Mouse (Mus musculus) urinary bladder, postnatal 36 days (tissue): ENCODE measurements around the gene Eif4enif1.
"Not testable (repeated sequence)": the region's sequence is repeated elsewhere in the genome, so short reads cannot be mapped to it uniquely, and the experiment has no call there.

ENCODE experiments used
- DNase-seq, 2 experiments: peaks; one replicate each; pipeline ENCODE4 v3.0.0; 2022; ENCODE audit warnings: low spot score in 2 of 2, mixed read lengths in 1 of 2

Gene Eif4enif1

DNA sequence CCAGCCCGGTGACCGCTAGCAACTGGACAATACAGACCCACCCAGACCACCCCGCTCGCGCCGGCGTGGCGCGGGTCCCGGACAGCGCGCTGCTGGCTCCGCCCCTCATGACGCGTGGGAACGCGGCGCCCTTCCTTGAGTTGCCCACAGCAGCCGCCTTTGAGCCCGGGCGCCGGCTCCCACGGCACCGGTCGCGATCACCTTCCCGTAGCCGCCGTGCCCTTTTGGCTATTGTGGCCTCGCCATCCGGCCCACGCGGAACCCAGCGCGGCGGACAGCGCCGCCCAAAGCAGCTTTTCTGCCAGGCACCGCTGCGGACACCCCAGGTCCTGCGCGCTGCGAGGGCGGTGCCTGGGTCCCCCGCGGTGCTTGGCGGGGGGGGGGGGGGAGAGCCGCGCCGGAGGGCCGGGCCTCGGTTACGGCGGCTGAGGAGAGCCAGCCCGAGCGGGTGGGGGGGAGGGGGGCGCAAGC lies at the start of gene Eif4enif1:
Eif4enif1 (plus strand) TSS at position 162 of the 471 bp plus-strand sequence.
- peak; percentile 88 to 92 for DNase-seq

DNA sequence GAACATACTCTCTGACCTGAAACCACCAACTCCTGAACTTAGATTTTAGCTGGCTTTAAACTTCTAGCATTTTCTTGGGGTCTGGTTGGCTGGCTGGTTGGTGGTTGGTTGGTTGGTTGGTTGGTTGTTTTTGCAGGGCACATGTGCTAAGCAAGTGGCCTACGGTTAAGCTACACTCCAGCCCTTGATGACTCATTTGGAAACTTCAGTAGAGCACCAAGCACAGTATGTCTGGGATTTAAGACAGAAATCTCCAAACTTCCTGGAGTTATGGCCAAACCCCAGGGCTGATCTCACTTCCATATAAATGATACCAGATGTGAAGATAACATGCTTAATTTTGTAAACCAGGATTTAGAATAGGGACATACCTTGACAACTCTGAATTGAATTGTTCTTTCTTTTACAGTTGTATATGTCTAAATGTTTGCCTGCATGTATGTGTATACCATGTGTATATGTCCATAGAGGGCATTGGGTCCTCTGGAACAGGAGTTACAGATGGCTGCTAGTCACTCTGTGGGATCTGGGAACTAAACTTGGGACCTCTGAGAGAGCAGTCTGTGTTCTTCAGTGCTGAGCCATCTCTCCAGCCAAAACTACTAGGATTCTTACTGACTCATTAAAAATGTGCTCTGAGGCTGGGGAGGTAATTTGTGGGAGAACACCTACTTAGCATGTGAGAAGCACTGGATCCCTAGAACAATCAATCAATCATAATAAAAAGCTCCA lies 48.4 kb upstream of the Eif4enif1 start:
- DNase-seq = peak; percentile 74 to 84

DNA sequence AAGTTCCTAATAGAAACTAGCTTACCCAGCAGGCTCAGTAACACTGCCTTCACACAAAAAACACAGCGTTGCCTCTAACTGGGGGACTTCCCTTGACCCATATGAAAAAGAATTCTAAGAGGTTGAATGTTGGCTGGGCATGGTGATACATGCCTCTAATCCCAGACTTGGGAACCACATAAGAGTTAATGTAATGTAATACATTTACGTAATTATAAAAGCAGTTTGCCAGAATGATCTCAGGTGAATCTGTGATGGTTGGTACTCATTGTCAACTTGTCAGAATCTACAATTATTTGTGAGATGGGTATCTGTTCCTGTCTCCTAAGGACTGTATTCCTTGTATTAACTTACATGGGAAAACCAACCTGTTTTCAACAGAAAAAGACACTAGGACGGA lies 45.2 kb upstream of the Eif4enif1 start:
- DNase-seq = not testable (repeated sequence)

DNA sequence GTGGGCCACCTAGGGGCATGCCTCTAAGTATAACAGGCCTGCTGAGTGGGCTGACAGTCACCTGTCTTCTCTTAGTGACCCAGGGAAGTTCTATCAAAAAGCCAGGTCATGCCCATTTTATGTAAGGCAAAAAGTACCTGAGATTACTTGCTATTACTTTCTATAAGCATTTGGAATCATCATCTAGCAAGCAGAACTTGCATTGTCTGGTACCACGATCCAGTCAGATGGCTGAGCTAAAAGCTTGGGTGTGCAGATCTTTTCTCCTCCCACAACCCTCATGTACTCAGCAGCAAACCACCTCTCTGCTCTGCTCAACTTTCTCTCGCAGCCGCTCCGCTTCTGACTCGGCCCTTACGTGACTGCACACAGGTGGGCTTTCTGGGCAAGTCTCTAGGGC lies 44.2 kb upstream of the Eif4enif1 start:
- not testable (repeated sequence) for DNase-seq

DNA sequence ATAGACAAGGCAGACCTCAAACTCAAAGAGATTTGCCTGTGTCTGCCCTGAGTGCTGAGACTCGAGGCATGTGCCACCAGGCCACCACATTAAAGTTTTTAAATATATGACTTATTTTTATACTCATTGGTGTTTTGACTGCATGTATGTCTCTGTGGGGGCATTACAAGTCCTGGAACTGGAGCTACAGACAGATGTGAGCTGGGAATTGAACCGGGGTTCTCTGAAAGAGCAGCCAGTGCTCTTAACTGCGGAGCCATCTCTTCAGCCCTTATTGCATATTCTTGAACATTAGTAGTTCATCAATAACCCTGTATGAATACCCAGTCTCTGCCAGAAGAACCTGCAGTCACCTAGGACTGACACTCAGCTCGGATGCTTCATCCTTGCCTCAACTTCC lies 43.4 kb upstream of the Eif4enif1 start:
- DNase-seq = not testable (repeated sequence)

DNA sequence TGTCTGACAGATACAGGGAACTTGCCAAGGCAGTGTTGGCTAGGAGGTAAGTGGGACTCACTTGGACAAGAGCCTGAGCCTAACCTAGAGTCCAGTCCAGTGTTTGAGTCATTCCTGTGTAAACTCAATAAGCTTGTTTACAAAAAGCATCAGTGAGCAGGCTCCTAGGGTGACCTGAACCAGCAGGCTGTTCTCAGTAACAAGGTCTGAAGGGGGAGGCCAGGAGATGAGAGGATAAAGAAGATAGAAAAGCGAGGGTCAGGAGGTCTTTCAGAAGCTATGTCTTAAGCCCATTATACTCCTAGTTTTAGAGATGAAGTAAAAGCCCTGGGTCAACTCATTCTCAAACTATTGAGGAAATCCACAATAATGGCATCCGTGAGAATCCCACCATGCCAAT lies 40.8 kb upstream of the Eif4enif1 start:
- peak; percentile 70 to 78 for DNase-seq

DNA sequence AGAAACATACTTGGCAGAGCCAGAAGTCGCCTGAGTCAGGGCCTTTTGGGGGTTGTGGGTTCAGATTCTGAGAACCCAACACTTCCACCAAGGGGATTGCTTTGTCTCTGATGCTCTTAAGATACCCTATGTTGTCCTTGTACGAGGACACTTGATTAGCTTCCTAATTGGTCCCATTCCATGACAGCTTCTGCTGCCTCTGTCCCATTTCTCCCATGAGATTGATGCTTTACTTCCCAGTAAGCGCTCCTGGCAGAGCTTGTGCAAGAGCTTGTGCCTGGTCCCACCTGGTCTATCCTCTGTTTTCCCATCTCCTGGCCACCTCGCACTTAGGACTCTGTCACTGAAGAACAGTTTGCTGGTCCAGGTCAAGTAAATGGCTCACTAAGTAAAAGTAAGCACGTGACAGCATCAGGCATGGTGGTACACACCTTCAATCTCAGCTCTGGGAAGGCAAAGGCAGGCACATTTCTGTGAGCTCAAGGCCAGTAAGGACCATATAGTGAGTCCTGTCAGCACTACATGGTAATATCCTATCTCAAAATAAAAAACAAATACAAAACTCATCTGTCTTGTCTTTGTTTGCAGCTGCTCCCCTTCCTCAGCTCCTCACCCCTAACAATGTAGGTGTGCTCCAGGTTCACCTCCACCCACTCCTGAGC lies 39.8 kb upstream of the Eif4enif1 start:
- peak; percentile 72 to 87 for DNase-seq

DNA sequence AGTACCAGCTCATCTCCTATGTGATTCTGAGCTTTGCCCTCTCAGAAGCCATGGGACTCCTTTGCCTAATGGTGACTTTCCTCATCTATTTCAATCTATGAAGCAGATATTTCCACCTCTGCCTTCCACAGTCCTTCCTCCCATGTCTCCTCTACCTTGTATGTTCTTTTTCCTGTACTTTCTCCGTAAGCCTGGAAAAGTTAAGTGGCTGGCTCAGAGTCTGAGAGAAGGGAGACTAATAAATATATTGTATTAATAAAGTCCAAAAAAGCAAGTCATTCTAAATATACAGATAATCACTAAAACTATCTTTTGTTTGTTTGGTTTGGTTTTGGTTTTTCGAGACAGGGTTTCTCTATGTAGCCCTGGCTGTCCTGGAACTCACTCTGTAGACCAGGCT lies 39.1 kb upstream of the Eif4enif1 start:
- not testable (repeated sequence) for DNase-seq

DNA sequence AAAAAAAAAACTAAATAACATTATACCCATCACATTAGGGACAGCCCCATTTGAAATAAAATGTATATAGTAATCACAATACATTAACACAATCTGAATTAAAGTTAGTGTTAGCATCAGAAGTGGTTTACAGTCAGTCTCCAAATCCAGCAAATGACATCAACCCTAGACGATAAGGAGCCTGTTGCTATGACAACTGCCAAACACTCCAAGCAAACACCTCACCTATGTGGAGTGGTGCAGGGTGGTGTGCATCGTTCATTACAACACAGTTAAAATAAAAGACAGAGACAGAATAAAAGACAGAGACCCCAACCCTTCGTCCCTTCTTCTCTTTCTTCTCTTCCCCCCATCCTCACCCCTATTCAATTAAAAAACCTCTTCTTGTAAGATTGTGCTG lies 38.5 kb upstream of the Eif4enif1 start:
- not testable (repeated sequence) for DNase-seq

DNA sequence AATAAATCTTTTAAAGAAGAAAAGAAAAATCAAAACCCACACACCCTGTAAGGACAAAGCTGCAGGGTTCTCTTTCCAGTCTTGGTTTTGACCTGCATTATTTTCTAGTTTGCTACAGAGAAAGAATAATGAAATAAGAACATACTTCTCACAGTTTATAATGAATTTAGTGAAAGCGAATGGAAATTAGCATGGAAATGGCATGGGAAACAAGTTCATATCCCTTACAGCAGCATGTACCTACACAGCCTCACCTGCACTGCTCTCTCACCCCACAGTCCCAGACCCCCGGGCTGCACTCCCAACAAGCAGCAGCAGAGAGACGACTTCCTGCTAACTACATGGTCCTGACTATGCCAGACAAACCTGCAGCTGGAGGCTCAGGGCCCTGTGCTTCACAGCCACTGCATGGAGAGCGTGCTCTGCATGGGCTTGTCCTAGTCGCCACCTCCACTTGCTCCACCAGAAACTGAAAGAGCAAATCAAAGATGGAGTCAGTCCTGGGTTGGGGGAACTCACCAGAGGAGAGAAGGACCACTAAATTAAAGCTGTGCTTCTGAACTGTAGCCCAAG lies 36.9 kb upstream of the Eif4enif1 start:
- DNase-seq = not testable (repeated sequence)

DNA sequence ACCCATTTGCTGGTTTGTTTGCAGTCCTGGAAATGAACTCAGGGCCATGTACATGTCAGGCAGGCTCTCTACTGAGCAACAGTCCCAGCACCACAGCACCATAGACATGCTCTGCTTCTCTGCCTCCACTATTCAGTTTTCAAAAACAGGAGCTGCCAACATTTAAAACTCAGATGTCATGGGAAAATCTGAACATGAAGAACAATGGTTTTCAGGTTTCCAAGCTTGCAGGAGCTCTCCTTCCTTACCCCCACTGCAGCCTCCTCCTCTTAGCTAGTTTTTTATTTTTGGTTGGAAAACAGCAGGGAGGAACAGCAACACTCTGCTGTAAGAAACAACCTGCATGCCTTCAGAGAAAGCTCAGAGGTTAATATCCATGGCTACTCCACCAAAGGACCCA lies 35.9 kb upstream of the Eif4enif1 start:
- DNase-seq = not testable (repeated sequence)

DNA sequence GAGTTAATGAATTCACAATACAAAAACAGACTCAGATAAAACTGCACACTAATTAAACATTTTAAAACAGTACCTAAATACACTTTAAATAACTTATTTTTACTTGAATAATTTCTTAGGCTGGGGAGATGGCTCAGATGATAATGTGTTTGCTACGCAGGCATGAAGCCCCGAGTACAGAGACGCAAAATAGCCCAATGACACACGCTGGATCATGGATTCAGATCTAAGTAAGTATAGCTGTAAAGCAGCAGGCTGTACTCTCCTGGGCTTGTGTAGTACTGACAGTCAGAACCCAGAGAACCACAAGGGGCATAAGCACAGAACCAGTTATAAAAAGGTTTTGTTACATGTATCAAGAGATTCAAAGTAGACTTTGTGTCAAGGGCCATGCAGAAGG lies 35.1 kb upstream of the Eif4enif1 start:
- DNase-seq = not testable (repeated sequence)

DNA sequence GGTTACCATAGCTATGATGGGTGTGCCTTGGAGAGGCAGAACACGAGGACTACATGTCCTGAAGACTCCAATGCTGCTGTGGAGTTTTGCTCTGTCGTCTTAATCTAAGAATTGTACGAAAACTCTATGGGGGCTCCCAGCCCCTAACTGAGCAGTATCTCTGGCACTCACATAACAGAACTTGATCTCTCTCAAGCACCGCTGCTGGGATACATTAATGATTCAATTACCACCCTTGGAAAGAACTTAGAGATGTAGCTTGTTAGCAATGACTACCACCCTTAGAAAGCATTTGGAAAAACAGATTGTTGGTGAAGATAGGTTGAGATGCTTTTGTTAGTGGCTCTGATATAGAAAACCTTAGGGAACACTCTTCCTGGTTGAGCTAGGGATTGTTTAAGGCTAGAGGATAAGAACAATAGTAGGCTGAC lies 34.6 kb upstream of the Eif4enif1 start:
- DNase-seq = peak; percentile 54 to 68

DNA sequence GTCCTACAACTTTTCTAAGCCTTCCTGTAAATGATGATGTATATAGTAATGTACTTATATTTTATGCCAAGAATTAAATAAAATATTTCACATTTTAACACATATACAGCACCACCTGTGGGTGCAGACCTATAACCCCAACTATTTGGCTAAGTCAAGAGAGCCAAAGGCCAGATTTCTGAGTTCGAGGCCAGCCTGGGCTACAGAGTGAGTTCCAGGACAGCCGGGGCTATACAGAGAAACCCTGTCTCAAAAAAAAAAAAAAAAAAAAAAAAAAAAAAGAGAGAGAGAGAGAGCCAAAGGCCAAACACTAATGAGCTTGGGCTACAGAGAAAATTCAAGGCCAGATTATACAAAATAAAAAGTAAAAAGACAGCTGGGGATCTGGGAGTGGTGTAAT lies 33.1 kb upstream of the Eif4enif1 start:
- DNase-seq = peak in 1 of 2 experiments; percentile 42

DNA sequence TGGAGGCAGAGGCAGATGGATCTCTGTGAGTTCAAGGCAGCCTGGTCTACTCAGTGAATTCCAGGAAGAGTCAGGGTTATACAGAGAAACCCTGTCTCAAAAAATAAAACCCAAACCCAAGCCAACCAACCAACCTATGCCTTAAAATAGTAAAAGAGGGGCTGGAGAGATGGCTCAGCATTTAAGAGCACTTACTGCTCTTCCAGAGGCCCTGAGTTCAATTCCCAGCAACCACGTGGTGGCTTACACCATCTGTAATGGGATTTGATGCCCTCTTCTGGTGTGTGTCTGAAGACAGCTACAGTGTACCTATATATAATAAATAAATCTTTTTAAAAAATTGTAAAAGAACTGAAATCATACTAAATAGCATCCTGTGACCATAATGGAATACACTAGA lies 30.3 kb upstream of the Eif4enif1 start:
- peak; percentile 59 to 76 for DNase-seq

DNA sequence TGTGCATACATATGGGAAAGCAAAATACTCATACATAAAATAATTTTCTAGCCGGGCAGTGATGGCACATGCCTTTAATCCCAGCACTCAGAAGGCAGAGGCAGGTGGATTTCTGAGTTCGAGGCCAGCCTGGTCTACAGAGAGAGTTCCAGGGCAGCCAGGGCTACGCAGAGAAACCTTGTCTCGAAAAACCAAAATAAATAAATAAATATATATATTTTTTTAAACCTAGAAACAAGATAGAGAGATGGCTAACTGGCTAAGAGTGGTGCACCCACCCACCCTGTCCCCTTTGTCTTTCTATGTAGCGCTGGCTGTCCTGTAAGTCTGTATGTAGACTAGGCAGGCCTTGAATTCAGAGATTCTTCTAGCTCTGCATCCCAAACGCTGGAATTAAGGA lies 29.7 kb upstream of the Eif4enif1 start:
- DNase-seq = not testable (repeated sequence)

DNA sequence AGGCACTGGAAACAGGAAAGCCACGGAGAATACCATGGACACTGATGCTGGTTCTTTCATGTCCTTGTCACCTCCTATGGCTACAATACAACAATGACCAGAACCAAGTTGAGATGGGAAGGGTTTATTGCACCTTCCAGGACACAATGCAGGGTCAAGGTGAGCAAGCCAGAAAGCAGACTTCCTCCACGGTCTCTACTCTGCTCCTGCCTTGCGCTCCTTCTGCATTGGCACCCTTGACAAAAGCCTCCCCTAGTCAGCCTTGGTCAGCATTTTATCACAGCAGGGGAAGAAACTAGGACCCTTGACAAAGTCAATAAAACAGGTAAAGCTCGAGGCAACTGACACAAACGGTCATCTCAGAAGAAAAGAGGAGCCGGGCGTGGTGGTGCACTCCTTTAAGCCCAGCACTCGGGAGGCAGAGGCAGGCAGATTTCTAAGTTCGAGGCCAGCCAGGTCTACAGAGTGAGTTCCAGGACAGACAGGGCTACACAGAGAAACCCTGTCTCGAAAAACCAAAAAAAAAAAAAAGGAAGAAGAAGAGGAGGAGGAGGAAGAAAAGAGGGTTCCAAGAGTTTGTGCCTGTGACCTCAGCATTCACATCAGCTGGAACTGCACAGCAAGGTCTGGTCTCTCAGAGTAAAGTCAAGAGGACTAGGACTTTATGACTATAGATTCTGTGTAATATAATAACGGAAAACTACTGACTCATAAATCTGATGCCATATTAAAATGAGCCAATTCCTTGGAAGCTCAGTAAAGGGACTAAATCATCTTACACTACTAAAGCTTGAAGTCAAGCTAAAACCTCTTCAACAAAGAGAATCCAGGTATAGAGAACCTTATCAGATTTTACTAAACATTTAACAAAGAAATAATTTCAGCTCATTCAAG lies 28.5 kb upstream of the Eif4enif1 start:
- DNase-seq = peak; percentile 79

DNA sequence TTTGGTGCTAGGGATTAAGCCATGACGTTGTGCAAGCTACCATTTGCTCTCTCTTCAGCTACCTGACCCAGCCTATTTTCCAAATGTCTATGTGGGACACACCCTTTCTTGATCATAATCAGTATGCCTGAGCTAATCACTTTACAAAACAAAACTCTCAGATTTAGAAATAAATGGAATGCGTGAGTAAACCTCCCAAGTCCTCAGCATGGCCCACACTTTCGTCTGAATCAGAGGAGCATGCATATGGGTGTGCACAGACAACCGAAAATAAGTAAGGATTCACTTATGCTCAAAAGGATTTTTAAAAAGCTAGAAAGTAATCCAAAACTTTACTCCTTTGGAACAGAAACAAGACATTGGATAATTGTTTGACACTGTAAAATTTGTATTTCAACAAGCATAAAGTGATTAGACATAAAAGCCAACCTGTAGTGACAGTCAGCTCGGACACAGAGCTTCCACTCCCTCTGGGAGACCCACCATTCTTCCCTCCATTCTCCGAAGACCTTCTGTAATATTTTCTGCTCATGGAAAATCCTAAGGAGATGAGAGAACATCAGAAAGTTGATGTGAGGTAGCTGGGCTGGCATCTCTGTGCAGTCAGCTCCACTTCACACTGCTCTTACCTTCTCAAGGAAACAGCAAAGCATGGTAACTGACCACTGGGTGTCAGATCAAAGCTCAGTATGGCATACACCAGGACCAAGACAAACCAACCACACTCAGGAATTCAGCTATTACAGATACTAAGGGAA lies 23.0 kb upstream of the Eif4enif1 start:
- peak; percentile 56 to 65 for DNase-seq

DNA sequence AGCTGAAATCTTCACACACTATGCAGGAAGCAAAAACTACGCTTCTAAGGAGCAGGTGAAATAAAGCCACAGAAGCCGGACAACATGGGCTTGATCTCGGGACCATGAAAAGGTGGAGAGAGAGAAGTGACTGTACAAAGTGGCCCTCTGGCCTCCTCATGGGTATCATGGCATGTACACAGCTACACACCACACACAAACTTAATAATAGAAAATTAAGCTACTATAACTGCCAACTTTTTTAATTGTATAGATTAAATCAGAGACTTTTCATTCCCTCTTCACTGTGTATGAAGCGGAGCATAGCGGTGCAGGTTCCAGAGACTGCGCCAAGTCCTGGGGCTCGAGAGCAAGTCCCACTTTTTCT lies 22.5 kb upstream of the Eif4enif1 start:
- DNase-seq = peak; percentile 50 to 68

DNA sequence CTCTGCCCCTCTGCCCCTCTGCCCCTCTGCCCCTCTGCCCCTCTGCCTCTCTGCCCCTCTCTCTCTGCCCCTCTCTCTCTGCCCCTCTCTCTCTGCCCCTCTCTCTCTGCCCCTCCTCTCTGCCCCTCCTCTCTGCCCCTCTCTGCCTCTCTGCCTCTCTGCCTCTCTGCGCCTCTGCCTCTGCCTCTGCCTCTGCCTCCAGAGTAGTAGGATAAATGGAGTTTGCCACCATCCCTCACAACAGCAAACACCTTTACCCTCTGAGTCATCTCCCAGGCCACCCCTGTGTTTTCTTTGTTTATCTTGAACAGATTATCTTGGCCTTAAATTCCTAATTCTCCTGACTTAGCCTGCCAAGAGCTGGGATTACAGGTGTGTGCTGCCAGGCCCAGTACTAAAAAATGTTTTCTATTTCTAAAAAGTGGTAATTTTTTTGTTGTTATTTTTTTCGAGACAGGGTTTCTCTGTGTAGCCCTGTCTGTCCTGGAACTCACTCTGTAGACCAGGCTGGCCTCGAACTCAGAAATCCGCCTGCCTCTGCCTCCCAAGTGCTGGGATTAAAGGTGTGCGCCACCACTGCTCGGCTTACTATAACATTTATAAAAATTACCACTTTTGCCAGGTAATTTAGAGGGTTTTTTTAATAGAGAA lies 21.6 kb upstream of the Eif4enif1 start:
- not testable (repeated sequence) for DNase-seq
